ENCODE assay signal across 21 mouse cellular contexts in genomic region chr7:81199757-81200156, GRCm38 (mm10). TPM values are rescaled to one million over a fixed set of nuclear protein-coding genes. Genes with fewer than 3 reads are reported as not detected.
A peak's percentile ranks its signal among the peaks of the same experiment; 100 is the strongest.
DNase-seq lines count a peak whose midpoint lies in the region; ATAC-seq and TF ChIP-seq lines count a peak whose summit lies in the region.
"Had no signal": no experiment of that assay in that cellular context is flagged by ENCODE, and none has a peak within 500 bp of the region (broad histone marks: within the 10 kb centered on the region; RNA-seq: fewer than 3 reads in every experiment).

No protein-coding gene starts in this region.

- no peak for TF ChIP-seq RAD21 in MEL (IDR thresholded peaks at IDR 0.05; ENCODE audit: low read depth, low read length)

- WGBS in hindbrain, postnatal 0 days, result 57% methylated on average over 4 of the region's 4 CpGs

- no peak overlapping the region for H3K9ac ChIP-seq in MEL (ENCODE audit: control insufficient read depth, low read depth, low read length, poor library complexity, severe bottlenecking)
- no peak overlapping the region for H3K9ac ChIP-seq in hindbrain, postnatal 0 days (replicated peaks; ENCODE audit: low read length)
- H3K9ac ChIP-seq: embryonic facial prominence, embryonic 13.5 days; forebrain, embryonic 12.5 days; forebrain, postnatal 0 days; hindbrain, embryonic 14.5 days had no signal

- no peaks in the 10 kb centered on the region for H3K9me3 ChIP-seq in MEL (replicated peaks; ENCODE audit: insufficient read depth, low read length)
- H3K9me3 ChIP-seq in hindbrain, postnatal 0 days (ENCODE audit: low read length), result no peaks in the 10 kb centered on the region
- H3K9me3 ChIP-seq: embryonic facial prominence, embryonic 13.5 days; forebrain, embryonic 12.5 days; G1E; heart, embryonic 10.5 days; hindbrain, embryonic 10.5 days had no signal

- peak; percentile 15 for DNase-seq in MEL (ENCODE audit: low read depth, low spot score)
- DNase-seq in cerebellum, postnatal 14 days, result no peak
- no peak for DNase-seq in hindbrain, postnatal 0 days (ENCODE audit: low spot score)
- DNase-seq in c-Kit-positive CD71-positive TER-119-positive erythroid progenitor cells, embryonic 14.5 days (ENCODE audit: low spot score), result no peak
- DNase-seq: adrenal gland, postnatal 10 days; B cell, adult 2 months; cerebellum, adult 2 months; cerebellum, postnatal 25 days; forebrain, postnatal 0 days; gastrocnemius, postnatal 14 days; heart, postnatal 14 days had no signal

- H3K79me2 ChIP-seq in MEL (ENCODE audit: control insufficient read depth, insufficient read depth, low read length, poor library complexity), result no peaks in the 10 kb centered on the region

- H3K4me2 ChIP-seq in hindbrain, postnatal 0 days (ENCODE audit: low read depth, low read length), result no peak overlapping the region
- H3K4me2 ChIP-seq: embryonic facial prominence, embryonic 13.5 days; forebrain, embryonic 12.5 days; hindbrain, embryonic 14.5 days had no signal

- H3K36me3 ChIP-seq in MEL (ENCODE audit: control insufficient read depth in 1 of 2, insufficient read depth in 2 of 2, low read length in 2 of 2), result no peaks in the 10 kb centered on the region
- no peaks in the 10 kb centered on the region for H3K36me3 ChIP-seq in hindbrain, postnatal 0 days (ENCODE audit: insufficient read depth, low read length)
- H3K36me3 ChIP-seq: embryonic facial prominence, embryonic 13.5 days; forebrain, embryonic 12.5 days; G1E; heart, embryonic 10.5 days; hindbrain, embryonic 10.5 days had no signal

- TF ChIP-seq CTCF in MEL (IDR thresholded peaks at IDR 0.05 in 2 of 3, conservative IDR thresholded peaks at IDR 0.05 in 1 of 3; ENCODE audit: control insufficient read depth in 1 of 3, insufficient read depth in 1 of 3, low read depth in 2 of 3, low read length in 3 of 3, poor library complexity in 1 of 3, severe bottlenecking in 1 of 3), result no peak
- TF ChIP-seq CTCF in hindbrain, postnatal 0 days (IDR thresholded peaks at IDR 0.05; ENCODE audit: low read depth), result no peak

- no peak overlapping the region for H3K4me3 ChIP-seq in MEL (ENCODE audit: control insufficient read depth in 1 of 2, insufficient read depth in 1 of 2, low read depth in 2 of 2, low read length in 2 of 2)
- no peak overlapping the region for H3K4me3 ChIP-seq in hindbrain, postnatal 0 days (ENCODE audit: low read length)
- H3K4me3 ChIP-seq: embryonic facial prominence, embryonic 13.5 days; forebrain, embryonic 12.5 days; heart, embryonic 10.5 days; hindbrain, embryonic 10.5 days had no signal

- no peaks in the 10 kb centered on the region; a peak in 1 of 4 replicates for H3K27me3 ChIP-seq in MEL (ENCODE audit: control insufficient read depth in 1 of 2, insufficient read depth in 2 of 2, low read length in 2 of 2)
- no peaks in the 10 kb centered on the region for H3K27me3 ChIP-seq in hindbrain, postnatal 0 days (ENCODE audit: insufficient read depth, low read length)
- H3K27me3 ChIP-seq: embryonic facial prominence, embryonic 13.5 days; forebrain, embryonic 12.5 days had no signal

- peak; percentile 85 for ATAC-seq in common myeloid progenitor, adult 5-6 weeks (replicated peaks; ENCODE audit: low read depth, poor library complexity, severe bottlenecking)
- ATAC-seq in megakaryocyte progenitor cell, adult 5-6 weeks (replicated peaks; ENCODE audit: poor library complexity), result peak; percentile 84
- no peak for ATAC-seq in hindbrain, postnatal 0 days
- ATAC-seq: CD4-positive, CD25-positive, alpha-beta regulatory T cell, adult 4 months; forebrain, postnatal 0 days; intestine, embryonic 16.5 days had no signal

- H3K27ac ChIP-seq in MEL (ENCODE audit: control insufficient read depth, low read depth, low read length), result no peak overlapping the region
- no peak overlapping the region for H3K27ac ChIP-seq in hindbrain, postnatal 0 days
- H3K27ac ChIP-seq: embryonic facial prominence, embryonic 13.5 days; forebrain, embryonic 12.5 days; heart, embryonic 10.5 days; hindbrain, embryonic 10.5 days; hindbrain, embryonic 14.5 days had no signal

- TF ChIP-seq POLR2A in MEL (IDR thresholded peaks at IDR 0.05; ENCODE audit: control insufficient read depth in 1 of 2, insufficient read depth in 1 of 2, low read depth in 1 of 2, low read length in 2 of 2, poor library complexity in 1 of 2), result no peak

- no peak for TF ChIP-seq EP300 in MEL (IDR thresholded peaks at IDR 0.05; ENCODE audit: low read depth in 1 of 2, low read length in 2 of 2)

- 0 out of 4 replicates have a peak, but pooled peaks cover 0 to 2% of the 10 kb centered on the region in 2 experiments for H3K4me1 ChIP-seq in MEL (ENCODE audit: control insufficient read depth in 1 of 2, insufficient read depth in 2 of 2, low read length in 2 of 2)
- H3K4me1 ChIP-seq in hindbrain, postnatal 0 days (ENCODE audit: insufficient read depth, low read length), result no peaks in the 10 kb centered on the region

TF ChIP-seq in MEL, 35 proteins besides CTCF, POLR2A, EP300 and RAD21:
- TF ChIP-seq MEF2A (IDR thresholded peaks at IDR 0.05; ENCODE audit: extremely low read depth, insufficient replicate concordance, low read depth, low read length, poor library complexity, severe bottlenecking) (no peak), USF1 (IDR thresholded peaks at IDR 0.05; ENCODE audit: low read depth, low read length) (no peak), MAFK (IDR thresholded peaks at IDR 0.05; ENCODE audit: borderline replicate concordance, low read depth, low read length) (no peak)

RNA-seq across cellular contexts. Expression of gene Pde8a, which starts 13.6 kb away (rescaled TPM):
- total RNA-seq in MEL (2012; rRNA removed), result not detected in 2 replicates
- under 1 TPM in 1 of 2 experiments, not detected in 1; 0.11 TPM for polyA plus RNA-seq in MEL (2012; ENCODE audit: insufficient read depth in 1 of 2, insufficient read length in 2 of 2, low read depth in 1 of 2, low replicate concordance in 2 of 2, missing spikeins in 1 of 2)
- total RNA-seq in common myeloid progenitor, adult 5-6 weeks (2017), result 0.41 and 4.6 TPM in 2 replicates
- total RNA-seq in megakaryocyte progenitor cell, adult 5-6 weeks (2015), result 7.7 and 9.4 TPM in 2 replicates
- total RNA-seq in megakaryocyte progenitor cell, adult 5-6 weeks (2017), result 2.4 and 7.2 TPM in 2 replicates
- 2.1 and 4.5 TPM in 2 replicates for total RNA-seq in hindbrain, postnatal 0 days (2014; rRNA removed)
- 1.8 and 1.9 TPM in 2 replicates for polyA plus RNA-seq in hindbrain, postnatal 0 days (2015; fragmentation: Nextera tagmentation; extraction: Ambion mirVana)
- polyA plus RNA-seq: G1E had no signal
